In the genomic region with DNA sequence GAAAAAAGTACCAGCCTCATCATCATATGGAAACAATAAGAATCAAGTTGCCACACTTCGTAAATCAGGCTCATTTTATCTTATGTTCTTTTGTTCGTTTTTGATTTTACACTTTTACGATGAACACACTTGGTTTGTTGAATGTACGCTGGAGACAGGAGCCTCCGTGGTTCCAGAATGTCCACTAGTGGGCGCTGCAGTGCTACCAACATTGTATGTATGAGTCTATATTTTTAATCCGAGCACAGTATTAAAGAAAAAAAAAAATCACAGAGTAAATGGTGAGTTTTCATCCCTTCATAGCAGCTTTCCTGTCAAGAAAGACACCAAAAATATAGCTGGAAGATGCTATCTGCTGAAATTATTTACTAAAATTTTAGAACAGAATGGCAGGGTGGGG, we compare ENCODE assay signal across 8 mouse cellular contexts.
DNase-seq lines count a peak whose midpoint lies in the region; ATAC-seq and TF ChIP-seq lines count a peak whose summit lies in the region.

No protein-coding gene starts in this region.

- H3K4me1 ChIP-seq in E14TG2a.4 (replicated peaks; ENCODE audit: low read depth, low read length), result peaks cover 23% of the 10 kb centered on the region

- H3K9me3 ChIP-seq in E14TG2a.4 (ENCODE audit: low read length), result no peaks in the 10 kb centered on the region

- no peak overlapping the region for H3K4me3 ChIP-seq in E14TG2a.4 (replicated peaks; ENCODE audit: low read length)
- no peak overlapping the region for H3K4me3 ChIP-seq in layer of hippocampus, adult 2 months

- no peak overlapping the region for H3K27ac ChIP-seq in layer of hippocampus, adult 2 months

- peak; percentile 22 for DNase-seq in 416B (ENCODE audit: low read depth)
- DNase-seq in c-Kit-positive CD71-positive TER-119-positive erythroid progenitor cells, embryonic 14.5 days (ENCODE audit: low spot score), result peak; percentile 27
- peak; percentile 66 for DNase-seq in gastrocnemius, postnatal 14 days
- DNase-seq in layer of hippocampus, adult 2 months (ENCODE audit: low spot score in 2 of 2), result peak; percentile 25 to 72
- DNase-seq in lung, postnatal 14 days, result peak; percentile 78
- DNase-seq in right cerebral cortex, postnatal 25 days, result peak; percentile 40

- intact Hi-C loops in gastrocnemius, postnatal 14 days (cut with DNase I; ENCODE audit: low total_unique reads), result no loop called here

- peaks cover 10% of the 10 kb centered on the region; the same call in 1 of the 2 replicates for H3K27me3 ChIP-seq in E14TG2a.4 (ENCODE audit: insufficient read depth, low read length)

- ATAC-seq in monocyte, adult 5-6 weeks (replicated peaks; ENCODE audit: insufficient number of reproducible peaks, low FRiP score, low TSS enrichment, poor library complexity, severe bottlenecking), result no peak

- peak; percentile 98 for TF ChIP-seq CTCF in E14TG2a.4 (conservative IDR thresholded peaks at IDR 0.05; ENCODE audit: low read length)
- peak; percentile 95 for TF ChIP-seq CTCF in layer of hippocampus, adult 2 months (conservative IDR thresholded peaks at IDR 0.05)

- H3K36me3 ChIP-seq in E14TG2a.4 (ENCODE audit: insufficient read depth, low read length), result no peaks in the 10 kb centered on the region

Comparison
In these comparisons a context has a peak if more than half of its experiments do, and no peak if none do; other contexts are left out.
1. DNase-seq: peak in every context shown above with its lines; median percentile 78 in lung, postnatal 14 days; 66 in gastrocnemius, postnatal 14 days; 48 in layer of hippocampus, adult 2 months; 40 in right cerebral cortex, postnatal 25 days; 27 in c-Kit-positive CD71-positive TER-119-positive erythroid progenitor cells, embryonic 14.5 days; 22 in 416B.